Mouse (Mus musculus) midbrain, embryonic 13.5 days (tissue): Measurements from ENCODE around the gene Tbc1d2. TPM values are rescaled to one million over a fixed set of nuclear protein-coding genes. Genes with fewer than 3 reads are reported as not detected.
"Not testable (repeated sequence)": the region's sequence is repeated elsewhere in the genome, so short reads cannot be mapped to it uniquely, and the experiment has no call there.

ENCODE experiments used
- ATAC-seq: fragments of 200-750 bp; cut with Nextera tagmentation; 2 replicates; pipeline ENCODE4 v1.8.0; 2017; ENCODE audit warnings: mild to moderate bottlenecking, moderate TSS enrichment, moderate library complexity
- H3K27ac ChIP-seq: fragments of 300-500 bp; sonication (generic); 2 replicates; pipeline ENCODE4 v1.5.1; 2015; ENCODE audit warnings: inconsistent platforms, mild to moderate bottlenecking, moderate library complexity
- H3K27me3 ChIP-seq: fragments of 300-500 bp; sonication (generic); 2 replicates; pipeline ENCODE4 v1.6.1; 2015; ENCODE audit warnings: mild to moderate bottlenecking, inconsistent platforms
- H3K36me3 ChIP-seq: fragments of 300-500 bp; sonication (generic); 2 replicates; pipeline ENCODE4 v1.6.1; 2015; ENCODE audit warnings: mild to moderate bottlenecking, inconsistent platforms
- H3K4me1 ChIP-seq: fragments of 300-500 bp; sonication (generic); replicated peaks from 2 replicates; pipeline ENCODE4 v1.6.1; 2015; ENCODE audit warnings: inconsistent platforms
- H3K4me2 ChIP-seq: fragments of 300-500 bp; sonication (generic); replicated peaks from 2 replicates; pipeline ENCODE4 v1.6.1; 2015; ENCODE audit warnings: moderate library complexity, mild to moderate bottlenecking, inconsistent platforms
- H3K4me3 ChIP-seq: fragments of 300-500 bp; sonication (generic); replicated peaks from 2 replicates; pipeline ENCODE4 v1.5.1; 2015; ENCODE audit warnings: mild to moderate bottlenecking, inconsistent platforms
- H3K9ac ChIP-seq: fragments of 300-500 bp; sonication (generic); replicated peaks from 2 replicates; pipeline ENCODE4 v1.6.1; 2015; ENCODE audit warnings: mild to moderate bottlenecking, inconsistent platforms
- H3K9me3 ChIP-seq: fragments of 300-500 bp; sonication (generic); 2 replicates; pipeline ENCODE4 v1.6.1; 2016; ENCODE audit warnings: mild to moderate bottlenecking, inconsistent platforms
- WGBS: fragments of 180-500 bp; shearing (Covaris S2); methylation state at CpG from one replicate; pipeline ENCODE4 v1.1.7; 2015; 5-methylcytosine and 5-hydroxymethylcytosine counted together
- polyA plus RNA-seq: library from polyadenylated mRNA; unstranded; fragments of >200 nt; fragmentation: Nextera tagmentation; extraction: Ambion mirVana; gene quantifications from 2 replicates; pipeline ENCODE4 v1.2.1, GENCODE M21; 2015

Tbc1d2 gene
- polyA plus RNA-seq, 1 experiment from 2014 or later = 0.54 TPM

DNA sequence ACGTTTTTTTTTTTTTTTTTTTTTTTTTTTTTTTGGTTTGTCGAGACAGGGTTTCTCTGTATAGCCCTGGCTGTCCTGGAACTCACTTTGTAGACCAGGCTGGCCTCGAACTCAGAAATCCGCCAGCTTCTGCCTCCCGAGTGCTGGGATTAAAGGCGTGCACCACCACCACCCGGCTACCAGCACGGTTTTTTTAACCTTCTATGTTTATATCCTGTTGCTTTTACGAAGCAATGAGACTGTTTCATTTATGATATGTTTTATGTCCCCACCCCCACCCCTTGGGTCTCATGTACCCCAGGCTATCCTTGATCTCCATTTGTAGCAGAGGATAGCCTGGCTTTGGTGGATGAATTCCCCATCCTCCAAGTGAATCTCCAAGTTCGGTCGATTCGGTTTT, 50.4 kb downstream of the Tbc1d2 start:
- not testable (repeated sequence) for H3K4me3 ChIP-seq, H3K36me3 ChIP-seq, H3K9me3 ChIP-seq, ATAC-seq, H3K4me2 ChIP-seq, H3K27ac ChIP-seq, H3K9ac ChIP-seq
- peaks cover 14% of the 10 kb centered on the region for H3K4me1 ChIP-seq
- 80% methylated on average over 12 of the region's 12 CpGs for WGBS
- H3K27me3 ChIP-seq = peaks cover 38% of the 10 kb centered on the region

DNA sequence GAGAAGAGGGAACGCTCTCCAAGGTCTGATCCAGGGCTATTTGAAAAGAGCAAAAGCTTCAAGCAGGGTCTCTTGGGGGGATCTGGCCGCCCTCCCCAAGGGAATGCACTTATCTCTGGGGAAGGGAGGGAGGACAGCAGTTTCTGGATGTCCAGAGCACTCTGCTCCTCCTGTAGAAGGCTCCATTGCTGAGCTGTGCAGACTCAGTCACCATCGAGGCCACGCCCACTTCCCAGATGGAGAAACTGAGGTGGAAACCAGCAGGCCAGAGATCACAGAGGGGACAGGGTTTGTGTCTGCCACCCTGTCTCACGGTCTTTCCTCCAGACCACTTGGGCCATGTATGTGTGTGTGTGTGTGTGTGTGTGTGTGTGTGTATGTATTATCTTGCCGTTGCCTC, 51.0 kb downstream of the Tbc1d2 start:
- H3K27ac ChIP-seq = no peak overlapping the region
- H3K9ac ChIP-seq = no peak overlapping the region
- H3K4me2 ChIP-seq = no peak overlapping the region
- H3K9me3 ChIP-seq = no peaks in the 10 kb centered on the region
- H3K36me3 ChIP-seq = no peaks in the 10 kb centered on the region
- no peak overlapping the region for H3K4me3 ChIP-seq
- no peak for ATAC-seq
- peaks cover 37% of the 10 kb centered on the region for H3K27me3 ChIP-seq
- whole genome bisulfite sequencing = 76% methylated on average over 6 of the region's 6 CpGs
- peaks cover 13% of the 10 kb centered on the region for H3K4me1 ChIP-seq

GRCm38 (mm10) chr4:46598111-46598510, 51.9 kb downstream of the Tbc1d2 start:
- Histone ChIP-seq H3K36me3 (no peaks in the 10 kb centered on the region), H3K4me3 (no peak overlapping the region), H3K27ac (no peak overlapping the region), H3K27me3 (peaks cover 33% of the 10 kb centered on the region), H3K9ac (no peak overlapping the region), H3K4me1 (peaks cover 12% of the 10 kb centered on the region), H3K9me3 (no peaks in the 10 kb centered on the region), H3K4me2 (no peak overlapping the region)
- ATAC-seq = no peak
- 75% methylated on average over 10 of the region's 10 CpGs for WGBS

DNA sequence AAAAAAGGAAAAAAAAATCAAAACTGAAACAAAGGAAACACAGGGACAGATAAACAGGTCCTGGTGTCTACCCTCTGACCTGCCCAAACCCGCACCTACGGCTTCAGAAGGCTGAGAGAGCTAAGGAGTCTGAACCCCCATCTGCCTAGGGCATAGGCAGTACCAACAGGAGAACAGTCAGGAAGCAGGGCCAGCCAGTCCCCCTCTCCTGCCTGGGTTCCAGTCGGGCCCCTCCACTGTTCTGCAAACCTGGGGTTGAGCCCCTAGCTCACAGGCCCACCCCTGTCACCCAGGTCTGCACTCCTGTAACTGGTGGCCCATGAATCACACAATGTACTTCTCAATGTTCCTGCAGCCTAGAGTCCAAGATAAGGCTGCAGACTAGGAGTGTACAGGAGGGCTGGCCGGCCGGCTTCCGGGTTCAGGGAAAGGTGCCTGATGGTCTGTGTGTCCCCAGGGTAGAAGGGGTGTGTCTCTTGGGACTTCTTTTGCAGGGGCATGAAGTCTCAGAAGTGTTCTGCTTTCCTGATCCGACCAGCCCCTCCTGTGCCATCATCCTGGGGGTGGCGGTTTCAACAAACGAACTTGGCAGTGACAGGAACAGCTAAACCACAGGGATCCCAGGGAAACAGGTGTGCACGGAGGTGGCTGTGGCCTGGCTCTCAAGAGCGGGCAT, 52.6 kb downstream of the Tbc1d2 start:
- ATAC-seq = no peak
- Histone ChIP-seq H3K9me3 (no peaks in the 10 kb centered on the region), H3K4me3 (no peak overlapping the region), H3K4me1 (peaks cover 12% of the 10 kb centered on the region), H3K27me3 (peaks cover 29% of the 10 kb centered on the region), H3K27ac (no peak overlapping the region), H3K4me2 (no peak overlapping the region), H3K36me3 (no peaks in the 10 kb centered on the region), H3K9ac (no peak overlapping the region)
- WGBS = 73% methylated on average over 11 of the region's 11 CpGs

GRCm38 (mm10) chr4:46596398-46596797, 53.6 kb downstream of the Tbc1d2 start:
- Histone ChIP-seq H3K27me3 (peaks cover 25% of the 10 kb centered on the region), H3K4me2 (no peak overlapping the region), H3K4me1 (peaks cover 10% of the 10 kb centered on the region), H3K36me3 (no peaks in the 10 kb centered on the region), H3K4me3 (no peak overlapping the region), H3K9ac (no peak overlapping the region), H3K27ac (no peak overlapping the region), H3K9me3 (no peaks in the 10 kb centered on the region)
- 77% methylated on average over 6 of the region's 6 CpGs for WGBS
- no peak for ATAC-seq

- Histone ChIP-seq H3K36me3 (no peaks in the 10 kb centered on the region), H3K9ac (no peak overlapping the region), H3K27ac (no peak overlapping the region), H3K4me1 (no peaks in the 10 kb centered on the region), H3K4me3 (no peak overlapping the region), H3K4me2 (no peak overlapping the region), H3K27me3 (peaks cover 3% of the 10 kb centered on the region), H3K9me3 (no peaks in the 10 kb centered on the region)
- WGBS = 89% methylated on average over 5 of the region's 5 CpGs
- no peak for ATAC-seq
These were observed 55.9 kb downstream of the Tbc1d2 start for GRCm38 (mm10) chr4:46594131-46594530.

DNA sequence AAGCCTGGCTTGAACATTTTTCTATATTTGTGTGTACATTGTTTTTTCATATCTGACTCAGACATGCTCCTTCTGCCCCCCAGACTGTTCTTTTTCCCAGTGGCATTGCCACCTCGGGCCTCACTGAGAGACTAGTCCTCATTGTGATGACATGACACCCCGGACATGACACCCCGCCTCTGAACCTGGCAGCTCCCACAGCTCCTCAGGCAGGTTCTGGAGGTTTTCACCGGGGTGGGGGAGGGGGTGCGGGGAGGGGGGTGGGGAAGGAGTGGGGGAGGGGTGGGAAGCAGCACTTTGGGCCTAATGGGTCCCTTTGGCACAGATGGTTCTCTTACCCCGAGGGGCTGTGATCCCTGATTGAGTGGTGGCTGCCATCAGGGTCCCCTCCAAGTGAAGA, 56.5 kb downstream of the Tbc1d2 start:
- WGBS = 59% methylated on average over 6 of the region's 6 CpGs
- Histone ChIP-seq H3K4me3 (no peak overlapping the region), H3K4me1 (no peaks in the 10 kb centered on the region), H3K27ac (no peak overlapping the region), H3K36me3 (no peaks in the 10 kb centered on the region), H3K27me3 (no peaks in the 10 kb centered on the region; the same call in 1 of the 2 replicates), H3K9me3 (no peaks in the 10 kb centered on the region), H3K4me2 (no peak overlapping the region), H3K9ac (no peak overlapping the region)
- ATAC-seq = no peak

GRCm38 (mm10) chr4:46591833-46592520, 58.0 kb downstream of the Tbc1d2 start:
- Histone ChIP-seq H3K36me3 (no peaks in the 10 kb centered on the region), H3K27me3 (no peaks in the 10 kb centered on the region), H3K4me2 (no peak overlapping the region), H3K4me3 (no peak overlapping the region), H3K9ac (no peak overlapping the region), H3K4me1 (no peaks in the 10 kb centered on the region), H3K27ac (no peak overlapping the region), H3K9me3 (no peaks in the 10 kb centered on the region)
- no peak for ATAC-seq
- WGBS = 93% methylated on average over 9 of the region's 9 CpGs

DNA sequence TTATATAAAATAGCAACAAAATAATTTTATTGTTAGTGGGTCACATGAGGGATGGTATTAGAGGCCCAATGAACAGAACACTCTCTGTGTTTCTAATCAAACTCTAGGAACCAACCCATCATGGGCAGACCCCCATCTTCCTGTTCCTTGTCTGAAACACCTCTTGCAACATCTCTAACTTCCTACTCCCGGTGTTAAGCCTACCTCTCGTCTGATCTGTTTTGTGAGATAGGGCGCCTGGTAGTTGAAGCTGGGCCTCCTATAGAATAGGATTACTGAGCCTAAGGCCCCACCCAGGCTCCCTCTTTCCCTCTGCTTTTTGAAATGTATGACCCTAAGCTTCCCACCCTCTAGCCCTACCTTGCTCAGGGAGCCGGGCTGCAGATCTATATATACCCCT, 59.2 kb downstream of the Tbc1d2 start:
- H3K4me1 ChIP-seq = no peaks in the 10 kb centered on the region
- H3K27ac ChIP-seq = no peak overlapping the region
- ATAC-seq = no peak
- no peaks in the 10 kb centered on the region for H3K36me3 ChIP-seq
- no peaks in the 10 kb centered on the region for H3K27me3 ChIP-seq
- no peaks in the 10 kb centered on the region for H3K9me3 ChIP-seq
- no peak overlapping the region for H3K9ac ChIP-seq
- no peak overlapping the region for H3K4me3 ChIP-seq
- WGBS = 76% methylated on average over 4 of the region's 4 CpGs
- H3K4me2 ChIP-seq = no peak overlapping the region

- H3K9ac ChIP-seq = no peak overlapping the region
- 83% methylated on average over 5 of the region's 5 CpGs for WGBS
- no peak overlapping the region for H3K27ac ChIP-seq
- H3K4me2 ChIP-seq = no peak overlapping the region
- no peaks in the 10 kb centered on the region for H3K9me3 ChIP-seq
- H3K27me3 ChIP-seq = no peaks in the 10 kb centered on the region
- ATAC-seq = no peak
- H3K36me3 ChIP-seq = no peaks in the 10 kb centered on the region
- no peaks in the 10 kb centered on the region for H3K4me1 ChIP-seq
- no peak overlapping the region for H3K4me3 ChIP-seq
These were observed 59.9 kb downstream of the Tbc1d2 start for GRCm38 (mm10) chr4:46589946-46590684.

GRCm38 (mm10) chr4:46589151-46589550, 60.9 kb downstream of the Tbc1d2 start:
- no peak for ATAC-seq
- H3K4me2 ChIP-seq = no peak overlapping the region
- H3K27ac ChIP-seq = no peak overlapping the region
- no peak overlapping the region for H3K4me3 ChIP-seq
- H3K9me3 ChIP-seq = no peaks in the 10 kb centered on the region
- 86% methylated on average over 8 of the region's 8 CpGs for WGBS
- H3K4me1 ChIP-seq = no peaks in the 10 kb centered on the region
- H3K9ac ChIP-seq = no peak overlapping the region
- no peaks in the 10 kb centered on the region for H3K27me3 ChIP-seq
- H3K36me3 ChIP-seq = no peaks in the 10 kb centered on the region

DNA sequence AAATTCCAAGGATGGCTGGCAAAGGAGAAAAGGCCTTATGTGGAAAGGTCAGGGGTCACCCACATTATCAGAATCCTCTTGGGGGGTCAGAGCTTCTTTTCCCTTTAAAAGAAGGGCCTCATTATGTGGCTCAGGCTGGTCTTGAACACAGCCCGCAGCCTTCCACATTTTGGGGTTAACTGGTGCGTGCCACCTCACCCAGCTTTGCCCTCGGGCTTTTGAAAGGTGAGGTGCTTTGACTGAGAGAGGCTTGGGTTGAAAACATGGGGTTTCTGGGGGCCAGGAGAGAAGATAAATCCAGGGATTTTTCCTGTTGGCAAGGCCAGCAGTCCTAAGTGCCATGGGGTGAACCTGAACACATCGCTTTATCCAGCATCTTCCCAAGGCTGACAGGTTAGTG, 63.5 kb downstream of the Tbc1d2 start:
- 54% methylated on average over 4 of the region's 4 CpGs for WGBS
- Histone ChIP-seq H3K4me2 (no peak overlapping the region), H3K9ac (no peak overlapping the region), H3K36me3 (no peaks in the 10 kb centered on the region), H3K27ac (no peak overlapping the region), H3K4me3 (no peak overlapping the region), H3K9me3 (no peaks in the 10 kb centered on the region; the same call in 1 of the 2 replicates), H3K4me1 (no peaks in the 10 kb centered on the region), H3K27me3 (no peaks in the 10 kb centered on the region)
- no peak for ATAC-seq
